Mouse (Mus musculus) bone marrow macrophage, adult 2 months (primary cell): ENCODE results near the gene Lpcat4.

Source experiments
- CTCF ChIP-seq: IDR thresholded peaks from 2 replicates; pipeline ENCODE4 v1.5.1; 2012; ENCODE audit warnings: low read depth, mild to moderate bottlenecking, low read length, moderate library complexity
- POLR2A ChIP-seq: IDR thresholded peaks from 2 replicates; pipeline ENCODE4 v1.6.1; 2012; ENCODE audit warnings: mild to moderate bottlenecking, low read depth, low read length, borderline replicate concordance

- TF ChIP-seq CTCF, result no peak
- TF ChIP-seq POLR2A, result no peak
Observed at GRCm38 (mm10) chr2:112264364-112264763, 25.1 kb downstream of the Lpcat4 start.
